Mouse (Mus musculus) spleen, adult 2 months (tissue): ENCODE data around the gene Grk2. TPM values are rescaled to one million over a fixed set of nuclear protein-coding genes. Genes with fewer than 3 reads are reported as not detected.

Source experiments
- DNase-seq, 2 experiments: peaks; one replicate each; pipeline versions ENCODE4 v3.0.0 to v3.0.0-alpha.2; 2012 to 2021; ENCODE audit warnings: low spot score in 2 of 2, low read depth in 1 of 2
- H3K27ac ChIP-seq: fragments of 200-500 bp; 2 replicates; pipeline ENCODE4 v1.5.1; 2012; ENCODE audit warnings: low read length, inconsistent platforms; ENCODE audit not compliant: insufficient read depth
- H3K27me3 ChIP-seq: fragments of 200-500 bp; 2 replicates; pipeline ENCODE4 v1.6.1; 2012; ENCODE audit warnings: mild to moderate bottlenecking, moderate library complexity, low read length, inconsistent platforms; ENCODE audit not compliant: control insufficient read depth, insufficient read depth
- H3K36me3 ChIP-seq: fragments of 200-500 bp; 2 replicates; pipeline ENCODE4 v1.6.1; 2012; ENCODE audit warnings: mild to moderate bottlenecking, low read length, inconsistent platforms; ENCODE audit not compliant: control insufficient read depth, insufficient read depth
- H3K4me1 ChIP-seq: fragments of 200-500 bp; 2 replicates; pipeline ENCODE4 v1.6.1; 2011; ENCODE audit warnings: inconsistent platforms; ENCODE audit not compliant: control insufficient read depth, insufficient read depth, insufficient read length
- H3K4me3 ChIP-seq: fragments of 200-500 bp; 2 replicates; pipeline ENCODE4 v1.5.1; 2011; ENCODE audit warnings: mild to moderate bottlenecking, inconsistent platforms; ENCODE audit not compliant: insufficient read depth, insufficient read length; ENCODE audit errors: extremely low read depth
- CTCF ChIP-seq: fragments of 200-500 bp; IDR thresholded peaks from 2 replicates; pipeline ENCODE4 v1.5.1; 2011; ENCODE audit warnings: mild to moderate bottlenecking, inconsistent platforms; ENCODE audit not compliant: insufficient read depth, insufficient read length, insufficient replicate concordance; ENCODE audit errors: extremely low read depth
- POLR2A ChIP-seq: fragments of 200-500 bp; IDR thresholded peaks from 2 replicates; pipeline ENCODE4 v1.6.1; 2011; ENCODE audit warnings: low read depth, low read length, inconsistent platforms
- WGBS: fragments of 180-500 bp; shearing (Covaris S2); methylation state at CpG from one replicate; pipeline ENCODE4 v1.1.7; 2018; 5-methylcytosine and 5-hydroxymethylcytosine counted together
- polyA plus RNA-seq: library from polyadenylated mRNA; depleted of rRNA; stranded (reverse); fragments of >200 nt; gene quantifications from 2 replicates; pipeline ENCODE4 v1.2.3, GENCODE M21; 2012

The Grk2 gene
- polyA plus RNA-seq, 1 experiment, result 301 TPM

GRCm38 (mm10) chr19:4279487-4279886 is 26.5 kb downstream of the Grk2 start:
- peak in 1 of 2 experiments; percentile 2 for DNase-seq
- no peaks in the 10 kb centered on the region for H3K27me3 ChIP-seq
- peaks cover 14% of the 10 kb centered on the region for H3K4me1 ChIP-seq
- H3K27ac ChIP-seq, result no peak overlapping the region
- no peak overlapping the region for H3K4me3 ChIP-seq
- H3K36me3 ChIP-seq, result peaks cover 1% of the 10 kb centered on the region; the same call in 1 of the 2 replicates
- WGBS, result 93% methylated on average over 1 of the region's 1 CpGs
- no peak for TF ChIP-seq CTCF
- TF ChIP-seq POLR2A, result no peak

GRCm38 (mm10) chr19:4270972-4271371 is 35.0 kb downstream of the Grk2 start:
- TF ChIP-seq POLR2A, result no peak
- no peak for TF ChIP-seq CTCF
- DNase-seq, result no peak
- H3K27me3 ChIP-seq, result no peaks in the 10 kb centered on the region
- H3K4me1 ChIP-seq, result peaks cover 11% of the 10 kb centered on the region; the same call in 1 of the 2 replicates
- H3K27ac ChIP-seq, result no peak overlapping the region
- no peak overlapping the region for H3K4me3 ChIP-seq
- H3K36me3 ChIP-seq, result no peaks in the 10 kb centered on the region
- WGBS, result 92% methylated on average over 11 of the region's 11 CpGs

- no peak for DNase-seq
- H3K4me1 ChIP-seq, result peaks cover 11% of the 10 kb centered on the region; the same call in 1 of the 2 replicates
- TF ChIP-seq CTCF (no peak), POLR2A (no peak)
- 90% methylated on average over 6 of the region's 6 CpGs for WGBS
- no peaks in the 10 kb centered on the region for H3K27me3 ChIP-seq
- no peak overlapping the region for H3K27ac ChIP-seq
- H3K4me3 ChIP-seq, result no peak overlapping the region
- H3K36me3 ChIP-seq, result no peaks in the 10 kb centered on the region
These were observed 35.8 kb downstream of the Grk2 start for GRCm38 (mm10) chr19:4270187-4270586.

- Histone ChIP-seq H3K4me1 (peaks cover 11% of the 10 kb centered on the region; the same call in 1 of the 2 replicates), H3K27ac (peak within 1 kb of the TSS; percentile 22; the same call in 1 of the 2 replicates), H3K36me3 (no peaks in the 10 kb centered on the region), H3K4me3 (peak within 1 kb of the TSS; percentile 67), H3K27me3 (no peaks in the 10 kb centered on the region)
- 14% methylated on average over 46 of the region's 46 CpGs for WGBS
- peak in 1 of 2 experiments; percentile 72 for DNase-seq
- TF ChIP-seq CTCF (no peak), POLR2A (no peak)
These were observed 37.3 kb downstream of the Grk2 start, which contains the start of gene Ssh3 for GRCm38 (mm10) chr19:4268566-4269361. Gene Ssh3 (minus strand): TSS chr19:4269180.

GRCm38 (mm10) chr19:4265956-4266355 is 40.1 kb downstream of the Grk2 start:
- Histone ChIP-seq H3K4me1 (peaks cover 16% of the 10 kb centered on the region; the same call in 1 of the 2 replicates), H3K27ac (no peak overlapping the region), H3K27me3 (no peaks in the 10 kb centered on the region), H3K4me3 (no peak overlapping the region), H3K36me3 (no peaks in the 10 kb centered on the region)
- 73% methylated on average over 4 of the region's 4 CpGs for WGBS
- TF ChIP-seq CTCF (peak; percentile 15; the same call in 1 of the 2 replicates), POLR2A (no peak)
- DNase-seq, result no peak

GRCm38 (mm10) chr19:4264171-4264780 is 41.7 kb downstream of the Grk2 start:
- no peak for TF ChIP-seq POLR2A
- no peak for TF ChIP-seq CTCF
- no peak overlapping the region for H3K4me3 ChIP-seq
- 94% methylated on average over 6 of the region's 6 CpGs for WGBS
- DNase-seq, result no peak
- H3K36me3 ChIP-seq, result no peaks in the 10 kb centered on the region
- no peaks in the 10 kb centered on the region for H3K27me3 ChIP-seq
- H3K27ac ChIP-seq, result no peak overlapping the region
- H3K4me1 ChIP-seq, result peaks cover 15% of the 10 kb centered on the region; the same call in 1 of the 2 replicates

GRCm38 (mm10) chr19:4263702-4264101 is 42.3 kb downstream of the Grk2 start:
- DNase-seq, result no peak
- 72% methylated on average over 14 of the region's 14 CpGs for WGBS
- Histone ChIP-seq H3K4me3 (no peak overlapping the region), H3K27me3 (no peaks in the 10 kb centered on the region), H3K4me1 (peaks cover 10% of the 10 kb centered on the region; the same call in 1 of the 2 replicates), H3K36me3 (no peaks in the 10 kb centered on the region), H3K27ac (no peak overlapping the region)
- TF ChIP-seq CTCF, result no peak
- TF ChIP-seq POLR2A, result no peak
